Mouse (Mus musculus) megakaryocyte, embryonic 14.5 days (primary cell): ENCODE data around the gene Dennd5a.

Experiments used
- FLI1 ChIP-seq: IDR thresholded peaks from 2 replicates; pipeline ENCODE4 v1.6.1; 2012; ENCODE audit warnings: low read length, inconsistent platforms, mixed read lengths
- GATA1 ChIP-seq: IDR thresholded peaks from 3 replicates; pipeline ENCODE4 v1.6.1; 2012; ENCODE audit warnings: mixed read lengths, low read length, inconsistent platforms, borderline replicate concordance

DNA sequence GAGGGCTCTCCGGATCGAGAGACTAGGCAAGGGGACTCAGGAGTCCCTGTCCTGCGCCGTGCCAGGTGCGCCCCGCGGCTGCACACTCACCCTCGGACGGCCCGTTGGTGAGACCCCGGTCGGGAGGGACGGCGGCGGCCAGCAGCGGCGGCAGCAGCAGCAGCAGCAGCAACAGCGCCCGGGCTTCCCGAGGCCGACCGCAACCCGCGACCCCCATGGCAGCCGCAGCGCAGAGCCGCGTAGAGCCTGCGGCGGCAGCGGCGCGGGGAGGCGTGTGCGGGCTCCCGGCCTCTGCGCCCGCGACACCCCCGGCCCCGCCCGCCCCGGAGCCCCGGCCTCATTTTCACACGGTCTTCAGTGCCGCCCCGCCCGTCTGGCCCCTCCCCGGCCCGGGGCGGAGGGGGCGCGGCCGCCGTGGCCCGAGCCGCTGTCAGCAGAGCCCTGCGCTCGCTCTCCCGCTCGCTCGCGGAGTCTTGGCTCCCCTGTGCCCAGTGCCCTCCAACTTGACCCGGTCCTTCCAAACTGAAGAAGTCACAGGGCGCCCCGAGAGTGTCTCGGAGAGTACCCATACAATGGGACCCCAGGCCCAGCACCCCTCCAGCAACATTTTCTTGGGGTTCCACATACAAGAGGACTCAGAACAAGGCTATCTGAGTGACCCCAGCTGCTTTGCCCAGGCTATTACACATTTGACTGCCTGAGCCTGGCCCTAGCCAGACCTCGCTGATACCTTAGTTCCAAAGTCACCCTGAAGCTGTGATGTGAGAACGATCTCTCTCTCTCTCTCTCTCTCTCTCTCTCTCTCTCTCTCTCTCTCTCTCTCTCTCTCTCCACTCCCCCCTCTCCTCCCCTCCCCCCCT is 94.7 kb downstream of the Dennd5a start, which contains the start of gene Scube2:
- TF ChIP-seq GATA1 (no peak), FLI1 (no peak)
